Mouse (Mus musculus) T-helper 1 cell (primary cell): ENCODE results near the gene Olfr320.
"Not testable (repeated sequence)": the region's sequence is repeated elsewhere in the genome, so short reads cannot be mapped to it uniquely, and the experiment has no call there.

Experiments used
- in situ Hi-C: fragments of 300-600 bp; cut with MboI, MseI; formaldehyde crosslinking; loops from one replicate; pipeline ENCODE4 v1.15.1; 2025; ENCODE audit warnings: high pct_unique_total_duplicates

Olfr320 gene

GRCm38 (mm10) chr11:58680799-58681198 is at the start of gene Olfr320:
Olfr320 (plus strand) TSS chr11:58681099.
- in situ Hi-C loops, result loop anchor here (5.0 kb wide), 1 partner anchor 42 kb away; the partner anchor contains the start of gene Olfr318

- in situ Hi-C loops, result loop anchor here (10.0 kb wide), 1 partner anchor 230 kb away; no protein-coding TSS in a partner anchor
These were observed 46.0 kb upstream of the Olfr320 start for GRCm38 (mm10) chr11:58634878-58635277.

- in situ Hi-C loops, result loop anchor here (10.0 kb wide), 1 partner anchor 232 kb away; no protein-coding TSS in a partner anchor
These were observed 44.4 kb upstream of the Olfr320 start for GRCm38 (mm10) chr11:58636376-58636977.

GRCm38 (mm10) chr11:58638176-58638701 is 42.7 kb upstream of the Olfr320 start:
- in situ Hi-C loops, result loop anchor here (10.0 kb wide), 1 partner anchor 233 kb away; no protein-coding TSS in a partner anchor

GRCm38 (mm10) chr11:58640272-58640867 is 40.5 kb upstream of the Olfr320 start, which contains the start of gene Trim58:
Trim58 (plus strand) TSS chr11:58640465.
- in situ Hi-C loops, result no loop called here

- in situ Hi-C loops, result no loop called here
These were observed 39.8 kb upstream of the Olfr320 start for GRCm38 (mm10) chr11:58641057-58641456.

- in situ Hi-C loops, result no loop called here
These were observed 39.1 kb upstream of the Olfr320 start for GRCm38 (mm10) chr11:58641638-58642358.

GRCm38 (mm10) chr11:58643350-58643749 is 37.5 kb upstream of the Olfr320 start:
- in situ Hi-C loops, result no loop called here

- in situ Hi-C loops, result no loop called here
These were observed 25.7 kb upstream of the Olfr320 start for GRCm38 (mm10) chr11:58655151-58655550.

- in situ Hi-C loops, result no loop called here
These were observed 22.3 kb upstream of the Olfr320 start, which contains the start of gene Olfr322 for GRCm38 (mm10) chr11:58658596-58658995. Olfr322 (plus strand) TSS chr11:58658782.

GRCm38 (mm10) chr11:58669252-58669651 is 11.6 kb upstream of the Olfr320 start:
- in situ Hi-C loops, result no loop called here

- in situ Hi-C loops, result no loop called here
These were observed 9.1 kb upstream of the Olfr320 start for GRCm38 (mm10) chr11:58671825-58672224.

- in situ Hi-C loops, result no loop called here
These were observed 18.0 kb downstream of the Olfr320 start, which contains the start of gene Olfr319 for GRCm38 (mm10) chr11:58698862-58699261. Olfr319 (plus strand) TSS chr11:58699162.

- in situ Hi-C loops, result no loop called here
These were observed 28.2 kb downstream of the Olfr320 start for GRCm38 (mm10) chr11:58709086-58709485.

- in situ Hi-C loops, result not testable (repeated sequence)
These were observed 36.8 kb downstream of the Olfr320 start for GRCm38 (mm10) chr11:58717723-58718122.

- in situ Hi-C loops, result loop anchor here (5.0 kb wide), 1 partner anchor 37 kb away; the partner anchor contains the start of gene Olfr320
These were observed 38.8 kb downstream of the Olfr320 start for GRCm38 (mm10) chr11:58719701-58720100.

- in situ Hi-C loops, result loop anchor here (5.0 kb wide), 1 partner anchor 42 kb away; the partner anchor contains the start of gene Olfr320
These were observed 43.0 kb downstream of the Olfr320 start, which contains the start of gene Olfr318 for GRCm38 (mm10) chr11:58723914-58724313. Olfr318 (minus strand) TSS chr11:58724014.

GRCm38 (mm10) chr11:58727896-58728650 is 47.2 kb downstream of the Olfr320 start:
- in situ Hi-C loops, result not testable (repeated sequence)

GRCm38 (mm10) chr11:58733372-58733771 is 52.5 kb downstream of the Olfr320 start:
- in situ Hi-C loops, result no loop called here
